In the genomic region with DNA sequence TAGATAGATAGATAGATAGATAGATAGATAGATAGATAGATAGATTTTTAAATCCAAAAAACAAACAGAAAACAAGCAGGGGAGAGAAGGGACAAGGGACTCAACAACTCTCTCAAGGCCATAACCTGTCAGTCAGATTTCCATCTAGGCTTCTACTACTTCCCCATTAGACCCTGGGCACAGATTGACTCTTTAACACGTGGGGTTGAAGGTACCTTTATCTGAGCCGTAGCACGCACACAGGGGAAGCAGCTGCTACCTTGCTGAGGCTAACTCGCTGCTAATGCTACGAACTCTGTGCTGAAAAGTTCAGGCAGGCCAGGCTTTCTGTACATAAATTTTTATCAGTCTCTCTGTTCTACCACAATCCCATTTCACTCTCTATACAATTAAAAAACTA, we compare ENCODE assay signal across 12 mouse cellular contexts.
"Had no signal": no experiment of that assay in that cellular context is flagged by ENCODE, and none has a peak within 500 bp of the region (broad histone marks: within the 10 kb centered on the region; RNA-seq: fewer than 3 reads in every experiment).

No protein-coding gene starts in this region.

- H3K9ac ChIP-seq: liver, embryonic 14.5 days; lung, embryonic 14.5 days; midbrain, embryonic 13.5 days; midbrain, embryonic 15.5 days; neural tube, embryonic 12.5 days; stomach, embryonic 15.5 days had no signal

- H3K27ac ChIP-seq: liver, embryonic 14.5 days; midbrain, embryonic 13.5 days; midbrain, embryonic 15.5 days; neural tube, embryonic 12.5 days; stomach, embryonic 15.5 days; stomach, postnatal 0 days had no signal

- H3K36me3 ChIP-seq: midbrain, embryonic 13.5 days; midbrain, embryonic 15.5 days; neural tube, embryonic 12.5 days; stomach, embryonic 15.5 days had no signal

- H3K27me3 ChIP-seq: midbrain, embryonic 13.5 days; midbrain, embryonic 15.5 days; neural tube, embryonic 12.5 days; stomach, embryonic 15.5 days had no signal

- H3K4me3 ChIP-seq: midbrain, embryonic 13.5 days; midbrain, embryonic 15.5 days; neural tube, embryonic 12.5 days; stomach, embryonic 15.5 days had no signal

- DNase-seq: right cerebral cortex, postnatal 14 days; thymus, adult 2 months; thymus, postnatal 25 days; thymus, postnatal 4 days had no signal

- ATAC-seq: midbrain, embryonic 13.5 days; midbrain, embryonic 15.5 days had no signal

- H3K4me1 ChIP-seq: midbrain, embryonic 13.5 days; midbrain, embryonic 15.5 days; stomach, embryonic 15.5 days had no signal

- H3K4me2 ChIP-seq: lung, embryonic 14.5 days; midbrain, embryonic 11.5 days; midbrain, embryonic 13.5 days; midbrain, embryonic 15.5 days; neural tube, embryonic 12.5 days; stomach, embryonic 15.5 days had no signal

- H3K9me3 ChIP-seq: midbrain, embryonic 13.5 days; midbrain, embryonic 15.5 days; neural tube, embryonic 12.5 days; stomach, embryonic 15.5 days had no signal
